Mouse (Mus musculus) embryo, embryonic 11.5 days (tissue): ENCODE data around the gene Adam23.
A peak's percentile ranks its signal among the peaks of the same experiment; 100 is the strongest.

Experiments used
- DNase-seq: peaks from one replicate; pipeline ENCODE4 v3.0.0-alpha.2; 2012; ENCODE audit warnings: low read depth, low spot score

Gene Adam23

DNA sequence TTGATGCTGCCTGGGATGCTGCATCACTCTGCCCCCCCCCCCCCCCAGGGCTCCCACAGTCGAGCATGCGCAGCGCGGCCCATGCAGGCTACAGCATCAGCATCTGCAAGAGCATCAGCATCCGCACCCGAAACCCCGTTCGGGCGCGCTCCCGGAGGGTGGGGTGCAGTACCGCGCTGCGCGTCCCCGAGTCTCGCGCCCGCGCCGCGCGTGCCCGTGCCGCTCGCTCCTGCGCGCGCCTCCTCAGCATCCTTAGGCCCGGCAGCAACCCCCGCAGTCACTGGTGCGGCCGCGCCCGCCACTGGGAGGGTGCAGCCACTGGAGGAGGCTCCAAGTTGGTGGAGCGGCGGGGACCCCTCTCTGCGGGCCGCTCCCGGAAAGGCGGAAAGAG lies at the start of gene Adam23:
TSS of gene Adam23 (plus strand) at position 236 of the 391 bp plus-strand sequence.
- DNase-seq, result peak; percentile 52

DNA sequence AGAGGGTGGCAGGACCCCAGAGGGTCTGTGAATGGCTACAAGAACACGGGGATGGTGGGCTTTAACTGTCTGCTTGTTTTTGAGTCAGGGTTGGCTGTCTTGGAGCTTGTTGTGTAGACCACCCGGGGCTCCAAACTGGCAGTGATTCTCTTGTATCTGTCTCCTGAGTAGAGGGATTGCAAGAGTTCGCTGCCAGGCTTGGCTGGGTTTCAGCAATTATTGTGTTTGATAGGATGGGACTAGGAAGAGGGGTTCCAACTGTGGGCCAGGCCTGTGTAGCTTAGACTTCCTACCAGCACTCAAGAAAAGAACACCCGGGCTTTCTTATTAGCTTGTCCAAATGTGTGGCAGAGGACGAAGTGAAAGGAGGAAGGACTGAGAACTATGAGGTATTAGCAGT lies 44.6 kb upstream of the Adam23 start:
- DNase-seq, result no peak

DNA sequence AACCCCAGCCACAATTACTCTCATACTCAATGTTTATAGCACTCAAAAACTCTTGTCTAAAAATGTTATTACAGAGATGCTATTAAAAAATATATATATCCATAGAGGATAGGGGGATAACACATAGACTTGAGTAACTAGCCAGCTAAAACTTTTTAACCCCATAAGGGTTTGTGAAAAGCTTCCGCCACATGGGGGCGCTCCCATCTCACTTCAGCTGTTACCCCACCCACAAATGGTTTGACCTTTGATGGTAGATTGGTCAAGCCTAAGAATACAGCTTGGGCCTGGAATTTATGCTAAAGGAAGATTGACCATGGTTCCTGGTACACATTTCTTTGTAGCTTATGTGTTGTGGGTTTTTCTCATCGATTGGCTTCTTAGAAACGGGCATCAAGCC lies 42.1 kb upstream of the Adam23 start:
- no peak for DNase-seq

DNA sequence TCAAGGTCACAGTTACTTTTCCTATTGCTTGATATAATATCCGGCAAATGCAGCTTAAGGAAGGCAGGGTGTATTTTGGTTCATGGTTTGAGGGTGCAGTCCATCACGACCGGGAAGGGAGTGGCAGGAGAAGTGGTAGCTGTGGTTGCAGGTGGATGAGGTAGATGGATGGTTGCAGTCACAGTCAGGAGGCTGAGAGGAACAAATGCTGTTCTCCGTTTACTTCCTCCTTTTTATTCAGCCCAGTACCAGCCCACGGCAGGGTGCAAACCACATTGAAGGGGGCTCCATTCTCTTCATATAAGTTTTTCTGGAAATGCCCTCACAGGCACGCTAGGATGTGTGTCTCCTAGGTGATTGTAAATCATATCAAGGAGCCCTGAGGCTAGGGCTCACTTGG lies 37.3 kb upstream of the Adam23 start:
- DNase-seq, result no peak

DNA sequence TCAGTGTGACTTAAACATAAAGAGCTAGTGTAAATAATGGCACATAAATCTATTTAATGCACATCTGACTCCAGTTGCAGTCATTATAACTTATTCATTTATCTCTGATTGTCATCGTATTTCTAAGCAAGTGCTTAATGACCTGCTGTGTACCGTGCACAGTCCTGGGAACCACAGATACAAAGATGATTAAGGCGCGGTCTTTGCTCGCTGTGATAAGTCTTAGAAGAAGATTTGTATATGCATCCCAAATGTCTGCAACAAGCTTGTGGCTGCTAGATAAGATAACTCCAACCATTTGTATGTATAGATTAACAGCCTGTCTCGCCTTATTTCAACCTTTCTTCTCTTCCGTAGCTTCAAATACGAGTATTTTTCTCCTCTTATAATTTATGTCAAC lies 27.2 kb upstream of the Adam23 start:
- DNase-seq, result no peak

DNA sequence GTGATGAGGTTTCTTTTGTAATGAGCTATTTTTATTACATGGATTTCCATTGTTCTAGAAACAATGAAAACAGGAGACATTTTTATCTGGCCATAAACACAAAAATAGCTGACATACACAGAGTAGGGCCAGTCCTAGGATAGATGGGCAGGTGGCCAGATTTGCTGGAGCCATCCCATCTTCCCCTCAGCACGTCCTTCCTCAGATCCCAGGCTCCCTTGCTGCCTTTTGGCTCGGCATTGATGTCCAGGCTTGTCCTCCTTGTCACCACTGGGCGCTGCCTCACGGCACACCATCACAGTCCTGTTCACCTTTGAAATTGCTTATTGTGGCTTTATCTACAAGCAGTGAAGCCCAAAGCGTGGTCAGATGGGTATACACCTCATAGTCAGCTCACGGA lies 15.0 kb upstream of the Adam23 start:
- no peak for DNase-seq

DNA sequence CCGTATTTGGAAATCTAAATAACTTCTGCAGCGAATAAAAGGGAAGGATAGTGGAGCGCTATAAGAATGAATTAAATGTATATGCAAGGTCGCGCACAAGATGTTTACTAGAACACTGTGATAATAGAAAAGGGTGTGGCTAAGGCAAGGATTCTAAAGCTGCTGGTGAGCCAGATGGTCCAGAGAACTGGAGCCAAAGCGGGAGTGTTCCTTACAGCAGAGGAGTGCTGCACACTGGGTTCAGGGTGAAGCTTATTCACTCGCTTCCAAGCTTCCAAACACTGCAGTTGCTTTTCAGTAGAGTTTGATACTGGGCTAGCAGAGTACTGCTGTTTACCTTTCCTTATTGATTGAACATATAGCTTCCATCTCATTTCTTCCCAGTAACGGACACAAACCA lies 14.5 kb upstream of the Adam23 start:
- no peak for DNase-seq

DNA sequence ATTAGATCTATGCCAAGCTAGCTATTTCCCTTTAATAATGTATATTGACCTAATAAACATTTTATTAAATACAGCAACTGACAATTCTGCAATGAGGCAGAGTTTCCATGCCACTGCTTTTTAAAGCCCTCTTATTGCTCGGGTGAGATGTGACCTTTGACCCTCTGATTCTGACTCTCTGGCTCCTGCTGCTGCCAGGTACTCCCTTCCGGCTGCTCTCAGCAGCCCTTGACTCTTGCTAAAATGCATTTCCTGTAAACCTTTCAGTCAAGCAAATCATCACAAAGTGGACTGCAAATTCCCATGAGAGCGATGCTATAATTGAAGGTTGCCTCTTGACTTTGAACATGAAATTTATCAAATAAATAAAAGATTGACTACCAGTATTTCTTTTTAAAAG lies 13.8 kb upstream of the Adam23 start:
- no peak for DNase-seq

DNA sequence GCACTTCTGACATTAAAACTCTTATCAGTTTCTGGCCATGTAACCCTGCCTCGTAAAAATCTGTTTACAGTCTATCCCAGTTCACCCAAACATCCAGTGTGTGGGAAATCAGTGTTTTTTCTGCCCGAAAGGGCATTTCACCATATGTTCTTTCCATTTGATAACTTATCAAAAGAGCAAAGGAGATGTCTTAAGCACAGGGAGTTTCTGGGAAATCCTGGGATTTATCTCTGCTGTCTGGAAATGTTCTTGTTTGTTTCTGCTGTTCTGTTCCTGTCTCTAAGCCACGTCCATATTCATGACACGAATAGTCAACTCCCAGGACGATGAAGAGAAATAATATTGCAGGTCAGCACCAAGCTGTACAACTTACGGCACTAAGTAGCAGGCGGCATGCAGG lies 11.6 kb upstream of the Adam23 start:
- DNase-seq, result no peak

DNA sequence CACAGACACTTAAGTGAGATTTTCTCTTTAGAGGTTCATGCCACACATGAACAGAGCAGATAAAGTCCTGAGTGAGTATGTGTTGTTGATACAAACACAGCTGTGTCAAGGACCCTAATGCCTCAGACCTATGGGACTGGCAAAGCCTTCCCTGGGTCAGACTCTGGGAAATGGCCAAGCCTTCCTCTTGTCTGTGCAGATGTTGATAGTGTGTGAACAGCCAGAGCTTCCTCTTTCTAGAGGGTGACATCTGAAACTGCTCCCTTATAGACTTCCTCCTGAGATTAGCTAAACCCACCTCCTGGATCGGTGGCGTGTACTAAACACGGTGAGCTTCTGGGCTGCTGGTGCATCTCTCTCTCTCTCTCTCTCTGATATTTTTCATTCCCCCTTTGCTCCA lies 8.2 kb upstream of the Adam23 start:
- no peak for DNase-seq

DNA sequence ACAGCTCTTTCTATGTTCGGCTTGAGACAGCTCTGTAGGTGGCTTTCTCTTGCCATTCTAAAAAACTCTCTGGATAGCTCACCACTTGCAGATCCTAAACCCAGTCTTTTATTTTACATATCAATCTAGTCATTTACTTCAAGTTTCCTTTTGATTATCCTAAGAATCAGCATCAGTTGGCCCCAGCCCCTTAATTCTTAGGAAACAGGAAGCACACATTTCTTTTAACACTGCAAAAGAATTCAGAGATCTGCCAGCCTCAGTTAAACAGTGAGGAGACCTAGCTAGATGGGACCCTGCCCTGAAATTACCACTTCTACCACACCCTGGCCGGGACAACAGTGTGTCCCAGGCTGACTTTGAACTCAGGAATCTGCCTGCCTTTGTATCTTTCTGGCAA lies 3.5 kb upstream of the Adam23 start:
- DNase-seq, result no peak

DNA sequence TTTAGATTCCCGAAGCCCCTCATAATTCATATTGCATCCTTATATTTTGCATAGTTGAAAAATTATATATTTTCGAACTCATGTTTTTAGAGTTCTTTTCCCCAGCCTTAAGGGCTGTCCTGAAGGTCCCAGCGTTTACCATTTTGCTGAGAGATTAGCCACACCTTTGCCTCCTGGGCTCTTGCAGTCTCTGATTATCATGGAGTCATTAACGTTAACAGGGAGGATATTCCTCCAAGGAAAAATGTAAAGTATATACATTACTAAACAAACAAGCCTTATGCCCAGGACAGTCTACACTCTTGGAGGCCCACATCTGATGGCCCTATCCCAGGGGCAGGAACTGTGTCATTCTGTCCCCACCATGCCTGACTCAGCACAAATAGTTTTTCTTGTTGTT lies 3.1 kb upstream of the Adam23 start:
- DNase-seq, result no peak

DNA sequence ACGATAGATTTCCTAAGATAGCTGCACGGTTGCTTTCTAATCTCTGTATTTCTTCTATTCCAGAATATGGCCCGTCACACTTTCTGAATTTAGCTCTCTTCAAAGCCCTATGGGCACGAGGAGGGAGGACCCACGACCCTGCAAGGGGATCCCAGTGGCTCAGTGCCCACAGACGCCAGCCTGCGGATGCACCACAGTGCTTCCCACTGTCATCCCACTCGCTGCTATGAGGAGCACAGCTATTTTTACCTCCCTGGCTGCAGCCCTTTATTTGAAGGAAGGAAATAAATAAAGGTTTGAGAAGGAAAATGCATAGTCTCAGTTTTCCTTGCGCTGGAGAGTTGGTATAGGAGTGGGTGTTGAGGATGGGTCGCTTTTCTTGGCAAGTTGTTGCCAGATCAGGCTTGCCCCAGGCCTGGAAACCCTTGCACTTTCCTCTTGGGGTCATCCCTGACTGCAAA lies 512 bp upstream of the Adam23 start:
- no peak for DNase-seq

DNA sequence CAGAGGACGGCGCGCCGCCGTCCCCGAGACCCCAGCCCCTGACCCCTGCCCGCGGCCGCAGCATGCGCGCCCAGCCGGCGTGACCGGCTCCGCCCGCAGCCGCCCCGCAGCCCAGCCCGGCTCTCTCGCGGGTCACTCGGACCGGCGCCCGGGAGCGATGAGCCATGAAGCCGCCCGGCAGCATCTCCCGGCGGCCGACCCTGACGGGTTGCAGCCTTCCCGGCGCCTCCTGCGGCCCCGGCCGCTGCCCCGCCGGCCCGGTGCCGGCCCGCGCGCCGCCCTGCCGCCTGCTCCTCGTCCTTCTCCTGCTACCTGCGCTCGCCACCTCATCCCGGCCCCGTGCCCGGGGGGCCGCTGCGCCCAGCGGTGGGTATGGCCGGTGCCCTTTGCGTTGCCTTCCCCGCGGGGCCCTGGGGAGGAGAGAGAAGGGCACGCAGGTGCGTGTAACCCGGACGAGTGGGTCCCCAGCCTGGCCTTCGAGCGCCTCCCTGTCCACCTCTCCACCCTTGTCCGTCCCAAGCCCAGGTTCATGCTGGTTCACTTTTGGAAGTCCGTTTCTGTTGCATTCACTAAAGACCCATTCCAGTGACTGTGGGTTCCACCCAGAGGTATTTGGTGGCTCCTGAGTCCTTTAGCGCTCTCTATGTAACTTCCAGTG lies 485 bp downstream of the Adam23 start:
- no peak for DNase-seq

DNA sequence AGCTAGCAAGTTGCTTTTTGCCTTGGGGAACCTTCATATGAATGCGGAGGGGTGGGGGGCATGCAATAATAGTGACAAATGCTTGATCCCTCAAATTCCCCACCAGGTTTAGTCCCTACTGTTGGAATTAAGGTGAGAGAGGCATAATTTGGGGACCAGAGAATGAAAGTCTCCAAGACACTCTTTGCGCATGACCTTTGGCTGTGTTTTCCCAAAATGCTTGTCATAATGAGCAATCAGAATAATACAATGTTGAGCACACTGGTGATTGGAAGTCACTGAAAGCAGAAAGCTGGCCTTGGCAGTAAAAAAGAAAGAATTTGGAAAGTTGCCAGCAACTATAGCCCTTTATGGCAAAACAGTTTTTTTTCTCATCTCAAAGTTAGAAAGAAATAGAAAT lies 1.0 kb downstream of the Adam23 start:
- DNase-seq, result no peak

DNA sequence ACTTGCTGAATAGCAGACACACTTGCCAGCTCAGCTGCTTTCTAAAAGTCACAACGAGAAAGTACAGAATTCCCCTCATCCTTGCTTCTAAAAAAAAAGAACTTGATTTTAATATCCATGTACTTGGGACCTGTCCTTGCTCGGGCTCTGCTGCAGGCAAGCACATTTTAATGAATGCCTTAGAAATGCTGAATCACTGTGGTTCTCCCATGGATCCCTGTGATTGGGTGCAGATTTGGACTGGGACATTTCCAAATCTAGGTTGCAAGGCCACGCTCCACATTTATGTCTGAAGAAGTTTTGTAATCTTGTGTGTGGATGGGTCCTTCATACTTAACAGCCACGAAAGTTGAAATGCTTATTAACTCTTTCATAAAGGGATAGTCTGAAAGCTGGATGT lies 4.4 kb downstream of the Adam23 start:
- no peak for DNase-seq

DNA sequence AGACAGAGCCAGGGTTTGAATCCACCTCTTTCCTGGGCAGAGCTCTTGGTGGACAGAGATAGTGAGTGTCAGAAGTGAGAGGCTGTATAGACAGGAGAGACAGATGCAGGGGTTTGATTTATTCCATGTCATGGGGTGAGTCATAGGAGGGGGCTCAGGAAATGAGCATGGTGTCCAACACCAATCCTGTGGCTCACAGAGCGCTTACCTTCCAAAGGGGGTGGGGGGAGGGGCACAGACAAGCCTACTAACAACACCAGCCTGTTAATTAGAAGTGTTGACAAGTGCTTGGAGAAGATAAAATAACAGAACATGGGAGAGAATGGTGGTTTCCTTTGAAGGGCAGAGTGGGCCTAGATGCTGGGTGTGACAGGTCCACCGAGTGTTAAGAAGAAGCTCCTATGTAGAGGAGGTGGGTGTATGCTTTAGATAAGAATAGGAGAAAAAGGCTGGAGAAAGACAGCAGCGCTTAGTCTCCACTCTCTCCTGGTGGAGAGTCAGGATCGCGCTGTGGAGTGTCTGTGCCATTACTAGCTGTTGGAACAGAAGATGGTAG lies 7.7 kb downstream of the Adam23 start:
- DNase-seq, result no peak

DNA sequence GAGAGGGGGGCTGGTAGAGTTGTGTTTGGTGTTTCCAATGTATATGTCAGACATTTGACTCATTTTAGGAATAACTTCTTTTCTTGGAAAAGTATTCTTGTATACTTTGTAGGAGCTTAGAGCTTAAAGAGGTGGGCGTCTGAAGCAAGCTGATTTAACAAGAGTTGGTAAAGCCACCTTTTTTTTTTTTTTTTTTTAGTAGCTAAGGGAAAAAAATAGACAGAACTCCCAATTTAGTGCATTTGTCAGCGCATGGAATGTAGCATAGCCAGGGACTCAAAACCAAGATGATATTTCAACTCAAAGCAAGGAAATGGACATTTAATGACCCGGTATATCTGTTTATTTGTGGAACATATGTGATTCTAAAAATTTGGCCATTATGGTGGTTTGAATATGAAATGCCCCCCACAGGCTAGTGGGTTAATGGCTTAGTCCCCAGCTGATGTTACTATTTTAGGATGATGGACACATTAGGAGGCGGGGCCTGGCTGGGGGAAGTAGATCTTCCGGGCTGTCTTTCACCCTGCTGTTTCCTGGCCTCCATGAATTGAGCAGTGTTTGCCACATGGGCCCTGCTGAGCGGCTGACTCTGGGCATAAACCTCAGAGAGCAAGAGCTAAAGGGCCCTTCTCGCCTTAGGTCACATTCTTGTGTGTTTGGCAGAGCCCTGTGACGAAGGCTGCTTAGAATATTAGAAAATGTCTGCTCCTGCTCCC lies 12.3 kb downstream of the Adam23 start:
- no peak for DNase-seq

DNA sequence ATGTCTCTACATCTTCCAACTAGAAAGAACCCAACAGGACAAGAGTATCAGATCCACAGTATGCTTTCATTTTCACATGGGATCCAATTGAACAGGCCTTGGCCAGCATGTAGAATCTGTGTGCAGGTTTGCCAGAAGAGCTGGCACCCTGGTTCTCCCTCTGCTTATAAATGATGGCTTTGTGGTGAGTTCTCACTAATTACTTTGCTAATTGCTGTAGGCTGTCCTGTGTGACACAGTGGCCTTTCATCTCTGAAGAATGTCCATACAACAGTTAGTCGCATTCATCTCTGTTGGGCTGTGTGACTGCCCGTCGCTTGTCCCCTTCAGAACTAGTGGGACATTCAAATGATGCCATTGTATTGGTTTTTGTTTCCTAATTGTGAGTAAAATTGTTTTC lies 13.5 kb downstream of the Adam23 start:
- DNase-seq, result no peak

DNA sequence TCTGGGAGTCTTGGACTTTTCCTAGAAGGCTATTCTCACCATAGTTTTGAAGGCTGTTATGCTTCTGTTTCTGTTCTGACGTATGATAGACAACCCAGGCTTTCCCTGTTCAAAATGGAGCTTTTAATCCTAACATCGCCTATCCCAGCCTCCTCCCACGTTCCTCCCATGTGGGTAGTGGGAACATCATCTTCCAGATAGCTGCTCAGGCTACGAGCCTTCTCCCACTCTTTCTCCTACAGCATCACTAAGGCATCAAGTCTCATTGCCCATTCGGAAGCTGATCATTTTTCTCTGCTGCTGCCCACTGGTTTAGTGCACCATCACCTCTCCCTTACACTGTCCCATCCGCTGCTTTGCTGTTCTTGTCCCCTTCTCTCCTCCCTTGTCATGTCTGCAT lies 14.2 kb downstream of the Adam23 start:
- DNase-seq, result no peak

DNA sequence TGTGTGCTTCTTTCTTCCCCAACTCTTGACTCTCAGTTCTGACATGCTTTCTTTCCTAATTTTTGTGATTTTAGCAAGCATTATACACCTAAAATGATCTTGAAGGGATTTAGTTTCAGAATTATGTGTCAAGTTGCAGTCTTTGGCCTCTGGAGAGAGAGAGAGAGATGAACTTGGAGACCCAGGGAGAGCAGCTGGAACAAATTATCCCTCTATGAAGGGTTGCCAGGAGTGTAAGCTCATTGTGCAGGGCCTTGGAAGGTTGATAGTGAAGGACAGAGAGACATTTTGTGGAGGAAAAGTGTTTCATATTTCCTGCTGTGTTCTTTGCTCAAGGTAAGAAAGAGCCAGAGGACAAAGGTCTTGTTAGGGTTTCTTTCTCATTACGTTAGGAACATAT lies 18.8 kb downstream of the Adam23 start:
- DNase-seq, result no peak

DNA sequence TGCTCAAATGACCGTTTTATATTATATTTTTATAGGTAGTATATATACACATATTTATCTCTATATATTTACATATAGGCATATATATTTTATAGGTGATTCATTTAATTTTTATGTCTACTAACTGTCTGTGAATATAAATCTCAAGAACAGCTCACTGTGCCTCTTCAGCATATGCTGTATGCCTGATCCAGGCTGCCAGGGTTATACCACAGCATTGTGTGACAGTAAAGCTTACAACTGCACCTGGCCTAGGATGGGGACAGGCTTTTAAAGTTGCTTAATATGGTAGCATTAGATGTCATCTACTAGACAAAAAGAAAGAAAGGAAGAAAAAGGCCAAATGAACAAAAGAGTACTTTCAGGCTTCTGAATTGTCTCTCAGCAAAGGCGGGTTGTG lies 27.6 kb downstream of the Adam23 start:
- no peak for DNase-seq

DNA sequence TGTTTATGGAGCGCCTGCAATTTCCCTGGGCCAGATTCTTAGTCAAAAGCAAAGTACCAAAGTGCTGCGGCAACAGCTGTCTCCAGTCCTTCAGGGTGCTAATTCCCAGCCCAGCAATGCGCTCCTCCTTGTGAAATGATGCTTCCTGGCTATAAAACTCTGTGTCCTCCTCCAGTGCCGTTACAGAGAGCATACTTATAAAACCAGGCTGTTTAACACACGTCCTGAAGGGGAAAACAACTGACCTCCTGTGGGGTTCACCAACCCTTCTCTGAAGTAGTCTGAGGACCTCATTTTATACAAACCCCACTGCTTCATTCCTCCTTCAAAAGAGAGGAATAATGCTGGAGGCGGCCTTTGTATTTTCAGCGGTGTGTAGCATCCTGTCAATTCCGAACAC lies 28.0 kb downstream of the Adam23 start:
- DNase-seq, result no peak
